ENCODE assay signal across 8 mouse cellular contexts in genomic region chr4:43972137-43972591, GRCm38 (mm10). TPM values are rescaled to one million over a fixed set of nuclear protein-coding genes. Genes with fewer than 3 reads are reported as not detected.
DNase-seq lines count a peak whose midpoint lies in the region; ATAC-seq lines count a peak whose summit lies in the region.

No protein-coding gene starts in this region.

- no peaks in the 10 kb centered on the region for H3K9me3 ChIP-seq in heart, embryonic 14.5 days (ENCODE audit: control insufficient read depth, low read length)

- no peaks in the 10 kb centered on the region for H3K27me3 ChIP-seq in heart, embryonic 14.5 days (ENCODE audit: control insufficient read depth, insufficient read depth, low read length)

- peaks cover 14% of the 10 kb centered on the region for H3K36me3 ChIP-seq in heart, embryonic 14.5 days (ENCODE audit: control insufficient read depth, insufficient read depth, low read length)

- H3K4me3 ChIP-seq in heart, embryonic 14.5 days (ENCODE audit: control insufficient read depth in 1 of 2, insufficient read depth in 1 of 2, low read depth in 1 of 2, low read length in 2 of 2) = no peak overlapping the region

- DNase-seq in adrenal gland, adult (ENCODE audit: inconsistent age in 2 of 2, low spot score in 1 of 2) = peak; percentile 58 to 85
- no peak for DNase-seq in adrenal gland, adult 8-10 months
- peak; percentile 4 for DNase-seq in brain, adult 2 months (ENCODE audit: low read depth, low spot score)
- DNase-seq in kidney, postnatal 25 days = peak; percentile 49 to 80
- peak; percentile 72 for DNase-seq in mesoderm, embryonic 11.5 days (ENCODE audit: low read depth, low spot score)
- peak; percentile 79 for DNase-seq in thymus, postnatal 0 days (ENCODE audit: low spot score)
- no peak for DNase-seq in gastrocnemius, postnatal 10 days

- H3K4me1 ChIP-seq in heart, embryonic 14.5 days (ENCODE audit: control insufficient read depth in 2 of 2, insufficient read depth in 2 of 2, low read length in 2 of 2) = peaks cover 17 to 28% of the 10 kb centered on the region in 2 experiments

- H3K9ac ChIP-seq in heart, embryonic 14.5 days (ENCODE audit: low read length) = peak overlapping the region; percentile 31; the same call in 1 of the 2 replicates

- 1% methylated on average over 8 of the region's 8 CpGs for WGBS in heart, embryonic 14.5 days

- H3K27ac ChIP-seq in heart, embryonic 14.5 days (replicated peaks in 1 of 2; ENCODE audit: control insufficient read depth in 1 of 2, insufficient read depth in 1 of 2, low read depth in 2 of 2, low read length in 2 of 2) = peak overlapping the region; percentile 76 to 86

- peak overlapping the region; percentile 44 for H3K4me2 ChIP-seq in heart, embryonic 14.5 days (ENCODE audit: low read length)

- ATAC-seq in heart, embryonic 14.5 days (ENCODE audit: insufficient number of reproducible peaks, insufficient read depth, low FRiP score, low read depth) = peak; percentile 72

RNA-seq across cellular contexts. Expression of gene Ccin, which starts 11.1 kb away (rescaled TPM):
- not detected for total RNA-seq in adrenal gland, adult 8-10 months (2022)
- polyA plus RNA-seq in heart, embryonic 14.5 days (2014; fragmentation: Nextera tagmentation; extraction: Ambion mirVana) = not detected in 2 replicates
- not detected in 2 replicates for polyA plus RNA-seq in thymus, postnatal 0 days (2015; fragmentation: Nextera tagmentation; extraction: Ambion mirVana)
- under 1 TPM in 1 of 2 experiments, not detected in 1; 0.14 TPM for total RNA-seq in gastrocnemius, postnatal 10 days (2021)

RNA-seq across cellular contexts. Expression of gene Glipr2, which starts 15.0 kb away (rescaled TPM):
- total RNA-seq in adrenal gland, adult 8-10 months (2022) = 1 to 10 TPM; 1.8 to 3.1 (median 2.0) TPM
- polyA plus RNA-seq in heart, embryonic 14.5 days (2014; fragmentation: Nextera tagmentation; extraction: Ambion mirVana) = 53.1 and 55.4 TPM in 2 replicates
- polyA plus RNA-seq in thymus, postnatal 0 days (2015; fragmentation: Nextera tagmentation; extraction: Ambion mirVana) = 32.8 and 36.7 TPM in 2 replicates
- 10 to 100 TPM; 13.1 to 18.0 TPM for total RNA-seq in gastrocnemius, postnatal 10 days (2021)

RNA-seq across cellular contexts. Expression of gene Clta, which starts 32.1 kb away (rescaled TPM):
- total RNA-seq in adrenal gland, adult 8-10 months (2022) = 100 to 1,000 TPM; 165 to 181 (median 177) TPM
- 144 and 154 TPM in 2 replicates for polyA plus RNA-seq in heart, embryonic 14.5 days (2014; fragmentation: Nextera tagmentation; extraction: Ambion mirVana)
- polyA plus RNA-seq in thymus, postnatal 0 days (2015; fragmentation: Nextera tagmentation; extraction: Ambion mirVana) = 251 and 260 TPM in 2 replicates
- total RNA-seq in gastrocnemius, postnatal 10 days (2021) = 100 to 1,000 TPM in 1 of 2 experiments, 10 to 100 TPM in 1; 94.7 to 106 TPM

Comparison
In these comparisons a context has a peak if more than half of its experiments do, and no peak if none do; other contexts are left out.
1. DNase-seq: peak in adrenal gland, adult (2 of 2), brain, adult 2 months (single experiment), kidney, postnatal 25 days (2 of 2), mesoderm, embryonic 11.5 days (single experiment) and thymus, postnatal 0 days (single experiment); none in adrenal gland, adult 8-10 months (single experiment) and gastrocnemius, postnatal 10 days (single experiment).